Mouse (Mus musculus): ENCODE data around the gene Ppm1b. TPM values are rescaled to one million over a fixed set of nuclear protein-coding genes. Genes with fewer than 3 reads are reported as not detected.
A peak's percentile ranks its signal among the peaks of the same experiment; 100 is the strongest.

Gene Ppm1b
- polyA plus RNA-seq, 2 experiments = 31.3 to 40.6 TPM

- H3K9me3 ChIP-seq (ENCODE audit: control insufficient read depth, low read length) = no peaks in the 10 kb centered on the region
- H3K27me3 ChIP-seq (ENCODE audit: control insufficient read depth, insufficient read depth, low read length) = no peaks in the 10 kb centered on the region
- DNase-seq (ENCODE audit: low read depth in 3 of 3, low spot score in 3 of 3) (no peak), ATAC-seq (ENCODE audit: insufficient read depth) (no peak)
- 70% methylated on average over 10 of the region's 10 CpGs for WGBS (ENCODE audit: insufficient replicate concordance)
- no peak overlapping the region for H3K9ac ChIP-seq (replicated peaks)
- no peak overlapping the region for H3K4me2 ChIP-seq (ENCODE audit: low read depth)
- H3K4me3 ChIP-seq (ENCODE audit: insufficient read depth in 1 of 2, low read depth in 2 of 2, low read length in 2 of 2) = no peak overlapping the region
- H3K4me1 ChIP-seq (replicated peaks; ENCODE audit: control insufficient read depth in 2 of 2, insufficient read depth in 2 of 2, low read length in 1 of 2) = no peaks in the 10 kb centered on the region
- no peak overlapping the region for H3K27ac ChIP-seq
- H3K36me3 ChIP-seq (replicated peaks; ENCODE audit: control insufficient read depth, insufficient read depth, low read depth) = peaks cover 20% of the 10 kb centered on the region
- TF ChIP-seq CTCF (IDR thresholded peaks at IDR 0.05; ENCODE audit: low read depth) = no peak
- no peak for TF ChIP-seq EP300 (IDR thresholded peaks at IDR 0.05; ENCODE audit: low read depth)
Observed at GRCm38 (mm10) chr17:84999636-85000035, 43.1 kb downstream of the Ppm1b start.

DNA sequence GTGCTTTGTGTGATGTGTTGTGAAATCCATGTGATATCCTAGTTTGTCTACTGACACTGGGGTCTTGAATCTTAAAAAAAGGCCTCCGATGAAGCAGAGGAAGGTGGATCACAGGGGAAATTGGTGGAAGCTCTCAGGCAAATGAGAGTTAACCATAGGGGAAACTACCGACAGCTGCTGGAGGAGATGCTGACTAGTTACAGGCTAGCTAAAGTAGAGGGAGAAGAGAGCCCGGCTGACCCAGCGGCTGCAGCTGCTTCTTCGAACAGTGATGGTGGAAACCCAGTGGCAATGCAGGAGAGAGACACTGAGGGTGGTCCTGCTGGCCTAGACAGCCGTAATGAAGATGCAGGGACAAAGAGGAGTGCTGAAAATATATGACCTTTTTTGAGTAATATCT is 56.9 kb downstream of the Ppm1b start:
- no peak for DNase-seq (ENCODE audit: low read depth in 3 of 3, low spot score in 3 of 3)
- 87% methylated on average over 6 of the region's 6 CpGs for WGBS (ENCODE audit: insufficient replicate concordance)
- Histone ChIP-seq H3K4me2 (ENCODE audit: low read depth) (no peak overlapping the region), H3K4me3 (ENCODE audit: insufficient read depth in 1 of 2, low read depth in 2 of 2, low read length in 2 of 2) (no peak overlapping the region), H3K36me3 (replicated peaks; ENCODE audit: control insufficient read depth, insufficient read depth, low read depth) (peaks cover 15% of the 10 kb centered on the region), H3K9ac (replicated peaks) (no peak overlapping the region), H3K4me1 (replicated peaks; ENCODE audit: control insufficient read depth in 2 of 2, insufficient read depth in 2 of 2, low read length in 1 of 2) (peaks cover 0 to 6% of the 10 kb centered on the region in 2 experiments; a peak in 2 of 4 replicates), H3K9me3 (ENCODE audit: control insufficient read depth, low read length) (no peaks in the 10 kb centered on the region), H3K27ac (no peak overlapping the region), H3K27me3 (ENCODE audit: control insufficient read depth, insufficient read depth, low read length) (no peaks in the 10 kb centered on the region)
- TF ChIP-seq EP300 (IDR thresholded peaks at IDR 0.05; ENCODE audit: low read depth) (no peak), CTCF (IDR thresholded peaks at IDR 0.05; ENCODE audit: low read depth) (no peak)
- no peak for ATAC-seq (ENCODE audit: insufficient read depth)

GRCm38 (mm10) chr17:85014632-85015031 is 58.1 kb downstream of the Ppm1b start:
- 88% methylated on average over 3 of the region's 3 CpGs for WGBS (ENCODE audit: insufficient replicate concordance)
- H3K27me3 ChIP-seq (ENCODE audit: control insufficient read depth, insufficient read depth, low read length) = no peaks in the 10 kb centered on the region
- ATAC-seq (ENCODE audit: insufficient read depth) = no peak
- H3K27ac ChIP-seq = no peak overlapping the region
- peaks cover 0 to 8% of the 10 kb centered on the region in 2 experiments; a peak in 2 of 4 replicates for H3K4me1 ChIP-seq (replicated peaks; ENCODE audit: control insufficient read depth in 2 of 2, insufficient read depth in 2 of 2, low read length in 1 of 2)
- no peak overlapping the region for H3K9ac ChIP-seq (replicated peaks)
- no peak for DNase-seq (ENCODE audit: low read depth in 3 of 3, low spot score in 3 of 3)
- H3K9me3 ChIP-seq (ENCODE audit: control insufficient read depth, low read length) = no peaks in the 10 kb centered on the region
- no peak overlapping the region for H3K4me2 ChIP-seq (ENCODE audit: low read depth)
- H3K36me3 ChIP-seq (replicated peaks; ENCODE audit: control insufficient read depth, insufficient read depth, low read depth) = peaks cover 13% of the 10 kb centered on the region
- no peak overlapping the region for H3K4me3 ChIP-seq (ENCODE audit: insufficient read depth in 1 of 2, low read depth in 2 of 2, low read length in 2 of 2)
- TF ChIP-seq CTCF (IDR thresholded peaks at IDR 0.05; ENCODE audit: low read depth) = no peak
- TF ChIP-seq EP300 (IDR thresholded peaks at IDR 0.05; ENCODE audit: low read depth) = no peak

DNA sequence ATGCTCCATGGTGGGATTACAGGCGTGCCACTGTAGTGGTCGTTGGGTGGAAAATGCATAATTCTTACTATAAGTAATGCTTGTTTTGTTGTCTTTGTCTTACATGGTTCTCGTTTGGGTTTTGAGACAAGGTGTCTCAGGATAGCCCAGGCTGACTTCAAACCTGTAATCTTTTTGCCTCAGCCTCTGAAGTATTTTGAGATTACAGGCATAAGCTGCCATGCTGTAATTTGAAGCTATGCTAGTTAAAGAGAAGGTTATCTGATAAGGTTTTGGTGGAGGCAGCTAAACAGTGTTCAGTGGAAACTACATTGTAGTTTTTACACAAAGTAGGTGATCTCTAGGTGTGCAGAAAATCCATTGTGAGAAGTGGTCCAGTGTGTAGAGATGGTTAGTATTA is 61.8 kb downstream of the Ppm1b start:
- H3K9me3 ChIP-seq (ENCODE audit: control insufficient read depth, low read length) = no peaks in the 10 kb centered on the region
- ATAC-seq (ENCODE audit: insufficient read depth) (peak; percentile 21; the same call in 1 of the 2 replicates), DNase-seq (ENCODE audit: low read depth in 3 of 3, low spot score in 3 of 3) (no peak)
- H3K4me3 ChIP-seq (ENCODE audit: insufficient read depth in 1 of 2, low read depth in 2 of 2, low read length in 2 of 2) = no peak overlapping the region
- no peaks in the 10 kb centered on the region for H3K27me3 ChIP-seq (ENCODE audit: control insufficient read depth, insufficient read depth, low read length)
- H3K36me3 ChIP-seq (replicated peaks; ENCODE audit: control insufficient read depth, insufficient read depth, low read depth) = no peaks in the 10 kb centered on the region
- H3K4me1 ChIP-seq (replicated peaks; ENCODE audit: control insufficient read depth in 2 of 2, insufficient read depth in 2 of 2, low read length in 1 of 2) = peaks cover 0 to 8% of the 10 kb centered on the region in 2 experiments; a peak in 2 of 4 replicates
- WGBS (ENCODE audit: insufficient replicate concordance) = 64% methylated on average over 3 of the region's 3 CpGs
- no peak overlapping the region for H3K9ac ChIP-seq (replicated peaks)
- H3K4me2 ChIP-seq (ENCODE audit: low read depth) = no peak overlapping the region
- no peak for TF ChIP-seq EP300 (IDR thresholded peaks at IDR 0.05; ENCODE audit: low read depth)
- TF ChIP-seq CTCF (IDR thresholded peaks at IDR 0.05; ENCODE audit: low read depth) = no peak
- H3K27ac ChIP-seq = no peak overlapping the region

- no peak overlapping the region for H3K4me2 ChIP-seq (ENCODE audit: low read depth)
- H3K27me3 ChIP-seq (ENCODE audit: control insufficient read depth, insufficient read depth, low read length) = no peaks in the 10 kb centered on the region
- no peaks in the 10 kb centered on the region for H3K9me3 ChIP-seq (ENCODE audit: control insufficient read depth, low read length)
- H3K4me1 ChIP-seq (replicated peaks; ENCODE audit: control insufficient read depth in 2 of 2, insufficient read depth in 2 of 2, low read length in 1 of 2) = peaks cover 0 to 8% of the 10 kb centered on the region in 2 experiments; a peak in 2 of 4 replicates
- no peak overlapping the region for H3K4me3 ChIP-seq (ENCODE audit: insufficient read depth in 1 of 2, low read depth in 2 of 2, low read length in 2 of 2)
- no peaks in the 10 kb centered on the region for H3K36me3 ChIP-seq (replicated peaks; ENCODE audit: control insufficient read depth, insufficient read depth, low read depth)
- TF ChIP-seq EP300 (IDR thresholded peaks at IDR 0.05; ENCODE audit: low read depth) (no peak), CTCF (IDR thresholded peaks at IDR 0.05; ENCODE audit: low read depth) (no peak)
- no peak overlapping the region for H3K27ac ChIP-seq
- WGBS (ENCODE audit: insufficient replicate concordance) = 41% methylated on average over 5 of the region's 5 CpGs
- DNase-seq (ENCODE audit: low read depth in 3 of 3, low spot score in 3 of 3) (peak in 1 of 3 experiments; percentile 36), ATAC-seq (ENCODE audit: insufficient read depth) (peak; percentile 66; the same call in 1 of the 2 replicates)
- no peak overlapping the region for H3K9ac ChIP-seq (replicated peaks)
Observed at GRCm38 (mm10) chr17:85018794-85019193, 62.3 kb downstream of the Ppm1b start.

Measured in liver, embryonic 14.5 days (tissue).